Mouse (Mus musculus) liver, adult 10 weeks (tissue): ENCODE measurements around the gene Upb1. TPM values are rescaled to one million over a fixed set of nuclear protein-coding genes. Genes with fewer than 3 reads are reported as not detected.

Source experiments
- polyA plus RNA-seq: library from polyadenylated mRNA; stranded (reverse); fragments of 350-450 nt; fragmentation: Illumina TruSeq; extraction: RNeasy Lipid Tissue Mini Kit (QIAGEN cat#74804); gene quantifications from one replicate; pipeline ENCODE4 v1.2.3, GENCODE M21; 2014; ENCODE audit warnings: low read depth, low replicate concordance

The Upb1 gene
- polyA plus RNA-seq, result 115 TPM

GRCm38 (mm10) chr10:75400958-75401357 lies at the start of gene Upb1:
Gene Upb1 (plus strand): TSS chr10:75401115.

Other genes starting within 250 kb of the Upb1 start
- 3.8 TPM for gene Specc1l, start 189.0 kb upstream of the Upb1 start, polyA plus RNA-seq
- not detected for gene Adora2a, start 84.2 kb upstream of the Upb1 start, polyA plus RNA-seq
- 16.3 TPM for gene Snrpd3, start 116.4 kb downstream of the Upb1 start, polyA plus RNA-seq
- gene Gucd1, start 116.9 kb downstream of the Upb1 start, polyA plus RNA-seq, result 27.8 TPM
- gene Lrrc75b, start 159.2 kb downstream of the Upb1 start, polyA plus RNA-seq, result not detected
- not detected for gene Ggt1, start 160.5 kb downstream of the Upb1 start, polyA plus RNA-seq
- gene Ggt5, start 188.2 kb downstream of the Upb1 start, polyA plus RNA-seq, result 0.66 TPM
- 0.26 TPM for gene Susd2, start 242.9 kb downstream of the Upb1 start, polyA plus RNA-seq